Mouse (Mus musculus): ENCODE measurements at regions not wholly inside any gene's neighbourhood (a gene's known extent, or its start where the extent isn't known, plus 50 kb on each side); places are given as distances from the start of the nearest gene placed in this dataset.

GRCm38 (mm10) chr6:51641965-51642364 lies 118.3 kb downstream of the Snx10 start:
- DNase-seq = no peak

- DNase-seq = no peak
Measured at GRCm38 (mm10) chr6:51648813-51649212, 125.1 kb downstream of the Snx10 start.

- no peak for DNase-seq
Measured at GRCm38 (mm10) chr6:51653753-51654152, 130.1 kb downstream of the Snx10 start.

DNA sequence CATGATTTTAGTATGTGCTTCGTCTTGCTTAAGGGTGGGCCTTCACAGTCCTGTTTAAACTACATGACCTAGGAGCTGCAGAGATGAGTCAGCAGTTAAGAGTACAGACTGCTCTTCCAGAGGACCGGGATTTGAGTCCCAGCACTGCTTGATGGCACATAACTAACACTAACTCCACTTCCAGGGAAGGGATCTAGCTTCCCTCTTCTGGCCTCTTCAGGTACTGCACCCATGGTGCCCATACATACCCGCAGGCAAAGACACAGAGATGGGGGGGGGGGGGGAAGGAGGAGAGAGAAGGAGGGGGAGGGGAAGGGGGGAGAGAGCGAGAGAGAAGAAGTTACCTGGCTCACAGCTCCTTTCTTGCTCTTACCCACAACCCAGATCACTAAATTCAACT lies 131.3 kb downstream of the Snx10 start:
- no peak for DNase-seq

- no peak for DNase-seq
Measured at GRCm38 (mm10) chr6:51656078-51656477, 132.4 kb downstream of the Snx10 start.

- no peak for DNase-seq
Measured at GRCm38 (mm10) chr6:51656883-51657640, 133.4 kb downstream of the Snx10 start.

DNA sequence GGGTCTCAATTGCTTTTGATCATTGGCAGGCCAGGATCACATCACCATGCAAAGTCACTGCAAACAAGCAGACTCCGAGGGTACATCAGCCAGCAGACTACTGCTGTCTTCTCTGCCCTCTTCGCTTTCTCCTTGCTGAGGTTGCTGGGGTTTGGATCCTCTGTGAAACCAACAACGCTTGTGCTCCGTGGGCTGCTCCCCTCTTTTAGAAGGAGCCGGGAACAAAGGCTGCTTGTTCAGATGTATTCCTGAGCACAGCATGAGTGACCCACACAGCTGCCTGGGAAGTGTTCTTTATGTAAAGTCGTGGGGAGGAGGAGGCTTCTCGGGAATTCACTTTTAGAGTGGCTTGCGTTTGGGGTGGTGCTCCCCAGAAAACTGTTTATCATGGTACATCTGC lies 134.7 kb downstream of the Snx10 start:
- DNase-seq = no peak

DNA sequence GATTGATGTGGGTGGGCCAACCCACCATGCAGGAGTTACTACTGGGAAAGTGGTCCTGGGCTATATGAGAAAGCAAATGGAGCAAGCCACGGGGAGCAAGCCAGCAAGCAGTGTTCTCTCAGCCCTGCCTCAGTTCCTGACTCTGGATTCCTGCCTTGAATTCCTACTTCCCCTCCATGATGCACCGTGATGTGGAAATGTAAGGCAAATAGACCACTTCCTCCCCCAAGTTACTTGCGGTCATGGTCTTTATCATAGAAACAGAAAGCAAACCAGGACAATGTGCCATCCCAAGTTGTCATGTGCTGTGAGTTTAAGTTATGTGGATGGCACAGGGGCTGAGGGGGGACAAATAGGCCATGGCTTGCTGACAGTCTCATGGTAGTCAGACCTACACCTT lies 139.5 kb downstream of the Snx10 start:
- no peak for DNase-seq

DNA sequence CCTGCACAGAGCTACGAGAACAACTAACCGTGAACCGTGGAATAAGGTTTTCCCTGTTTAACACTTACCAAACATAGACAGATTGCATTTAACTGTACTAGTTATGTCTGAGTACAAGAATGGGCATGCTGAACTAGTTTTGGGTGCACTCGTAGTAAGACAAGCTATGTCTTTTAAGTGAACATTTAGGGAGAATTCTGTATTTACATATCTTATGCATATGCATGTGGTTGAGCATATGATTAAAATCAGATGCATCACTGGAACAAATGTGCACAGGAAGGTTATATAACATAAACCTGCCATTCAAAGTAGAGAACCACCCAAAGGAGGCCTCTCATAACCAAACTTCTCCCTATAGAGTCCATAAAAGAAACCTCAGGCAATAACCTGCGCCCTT lies 140.3 kb downstream of the Snx10 start:
- no peak for DNase-seq

DNA sequence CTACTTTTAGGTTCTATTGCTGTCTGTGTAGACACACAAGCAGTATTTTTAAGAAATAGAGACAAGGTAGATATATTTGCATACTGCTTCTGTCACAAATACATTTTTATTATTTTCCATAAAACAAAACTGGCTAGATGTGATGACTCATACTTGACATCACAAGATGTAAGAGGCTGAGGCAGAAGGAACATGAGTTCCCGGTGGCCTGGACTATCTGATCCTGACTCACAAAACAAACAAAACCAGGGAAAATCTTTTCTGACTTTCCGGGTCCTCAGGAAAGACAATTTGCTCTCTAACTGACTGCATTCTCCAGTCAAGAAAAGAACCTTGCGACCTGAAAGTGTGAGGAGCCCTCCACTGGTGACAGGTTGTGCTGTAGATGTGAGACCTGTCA lies 143.3 kb downstream of the Snx10 start:
- DNase-seq = no peak

GRCm38 (mm10) chr6:51675342-51675945 lies 151.7 kb downstream of the Snx10 start:
- DNase-seq = no peak

- DNase-seq = no peak
Measured at GRCm38 (mm10) chr6:51677162-51677996, 153.7 kb downstream of the Snx10 start.

- no peak for DNase-seq
Measured at GRCm38 (mm10) chr6:51678743-51679142, 155.0 kb downstream of the Snx10 start.

DNA sequence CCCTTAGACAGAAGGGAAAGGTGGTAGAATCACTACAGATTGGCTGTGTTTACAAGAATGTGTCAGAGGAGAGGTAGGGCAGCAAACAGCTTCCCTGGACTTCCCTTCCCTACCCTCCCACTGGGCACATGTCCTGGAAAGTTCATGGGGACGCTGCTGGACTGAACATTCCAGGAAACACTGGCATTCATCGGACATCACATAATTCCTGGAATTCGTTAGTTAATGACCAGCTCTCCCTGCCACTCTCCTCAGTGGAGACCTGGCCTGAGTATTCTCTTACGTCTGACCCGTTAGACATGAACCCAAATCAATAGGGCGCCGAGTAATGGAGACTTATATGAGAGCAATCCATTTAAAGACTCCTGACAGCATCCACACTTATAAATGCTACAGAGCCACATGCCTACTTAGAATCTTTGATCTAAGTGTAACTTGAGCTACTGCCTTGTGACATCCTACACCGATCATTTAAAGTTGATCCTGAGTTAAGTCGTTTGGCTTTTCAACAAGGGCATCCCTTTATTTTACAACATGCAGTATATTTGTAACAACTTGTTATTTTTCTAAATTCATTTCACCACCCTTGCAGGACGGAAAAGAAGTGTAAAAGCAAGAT lies 156.6 kb downstream of the Snx10 start:
- no peak for DNase-seq

DNA sequence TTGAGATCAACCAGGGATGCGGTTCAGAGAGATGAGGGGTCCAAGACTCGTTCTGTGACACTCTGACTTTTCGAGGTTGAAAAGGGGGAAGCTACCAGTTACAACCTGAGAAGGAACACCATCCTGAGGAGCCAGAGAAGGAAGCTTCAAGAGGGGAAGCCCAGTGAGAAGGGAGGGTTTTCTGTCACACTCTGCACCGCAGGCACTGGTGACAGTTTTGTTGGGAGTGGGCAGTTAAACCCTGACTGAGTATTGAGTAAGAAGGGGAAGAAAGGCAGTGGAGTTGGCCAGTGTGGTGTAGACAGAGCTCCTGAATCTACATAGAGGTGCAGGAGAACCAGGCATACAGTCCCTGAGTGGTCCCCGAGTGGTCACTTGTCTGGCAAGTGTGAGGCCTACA lies 159.4 kb downstream of the Snx10 start:
- no peak for DNase-seq

GRCm38 (mm10) chr6:51685651-51686287 lies 162.1 kb downstream of the Snx10 start:
- no peak for DNase-seq

DNA sequence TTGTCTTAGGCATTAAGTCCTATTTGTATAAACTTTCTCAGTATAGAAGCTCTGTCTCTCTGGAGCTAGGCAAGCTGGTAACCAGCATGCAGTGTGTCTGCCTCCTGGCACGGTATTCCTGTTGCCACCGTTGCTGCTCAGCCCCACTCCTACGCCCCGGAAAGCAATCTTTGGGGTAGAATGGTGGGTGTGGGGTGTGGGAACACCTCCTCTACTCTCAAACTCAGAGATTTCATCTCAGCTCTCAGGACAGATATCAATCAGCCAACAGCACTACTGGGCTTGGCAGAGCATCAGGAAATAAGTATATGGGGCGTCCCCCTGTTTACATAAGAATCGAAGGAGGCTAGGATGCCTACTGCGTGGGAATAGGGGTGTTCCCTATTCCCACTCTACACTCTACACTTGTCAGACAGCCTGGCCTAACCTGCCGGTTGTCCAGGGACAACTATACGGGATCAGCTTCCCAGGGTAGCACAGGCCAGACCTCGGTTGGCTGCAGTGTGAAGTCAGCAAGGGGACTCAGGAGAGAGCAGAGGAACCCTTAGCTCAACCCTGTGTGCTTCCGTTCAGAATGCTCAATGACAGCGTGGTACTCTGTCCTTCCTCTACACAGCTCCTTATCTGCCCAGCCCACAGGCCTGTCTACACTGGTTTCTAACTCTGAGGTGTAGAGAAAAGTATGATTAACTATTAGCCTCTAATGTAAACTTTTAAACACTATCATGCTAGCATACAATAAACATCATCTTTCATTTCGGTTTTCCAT lies 167.3 kb downstream of the Snx10 start:
- no peak for DNase-seq

GRCm38 (mm10) chr6:51693984-51694383 lies 170.3 kb downstream of the Snx10 start:
- no peak for DNase-seq

GRCm38 (mm10) chr6:51696396-51696795 lies 172.7 kb downstream of the Snx10 start:
- DNase-seq = no peak

GRCm38 (mm10) chr6:51697754-51698153 lies 174.1 kb downstream of the Snx10 start:
- no peak for DNase-seq

- DNase-seq = no peak
Measured at GRCm38 (mm10) chr6:51698244-51698643, 174.5 kb downstream of the Snx10 start.

Measured in right cerebral cortex, postnatal 4 days (tissue).